Mouse (Mus musculus): Measurements from ENCODE around the gene Focad. TPM values are rescaled to one million over a fixed set of nuclear protein-coding genes. Genes with fewer than 3 reads are reported as not detected.

Gene Focad
- total RNA-seq, 2 experiments from 2014 or later, result 25.8 to 26.3 TPM

DNA sequence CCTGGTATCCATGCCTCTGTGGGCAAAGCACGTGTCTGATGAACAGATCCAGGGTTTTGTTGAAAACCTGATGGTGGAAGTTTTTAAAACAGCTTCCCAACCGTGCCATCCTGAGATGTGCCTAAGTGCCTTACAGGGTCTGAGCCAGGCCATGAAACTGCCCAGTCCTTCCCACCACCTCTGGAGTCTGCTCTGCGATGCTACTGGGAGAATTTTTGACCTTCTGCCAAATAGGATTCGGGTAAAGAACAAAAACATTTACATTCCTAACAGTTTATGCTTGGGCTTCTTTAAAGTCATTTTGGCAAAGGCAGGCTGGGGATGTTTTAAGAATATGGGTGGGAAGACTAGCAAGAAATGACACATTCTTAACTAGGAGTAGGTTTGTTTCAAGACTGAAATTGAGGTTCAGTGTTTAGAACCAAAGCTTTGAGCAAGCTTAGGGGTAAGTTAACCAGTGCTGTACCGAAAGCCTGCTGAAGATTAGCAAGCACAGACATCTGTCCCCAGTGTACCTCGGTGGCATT lies 302.6 kb downstream of the Focad start:
- DNase-seq, result no peak

DNA sequence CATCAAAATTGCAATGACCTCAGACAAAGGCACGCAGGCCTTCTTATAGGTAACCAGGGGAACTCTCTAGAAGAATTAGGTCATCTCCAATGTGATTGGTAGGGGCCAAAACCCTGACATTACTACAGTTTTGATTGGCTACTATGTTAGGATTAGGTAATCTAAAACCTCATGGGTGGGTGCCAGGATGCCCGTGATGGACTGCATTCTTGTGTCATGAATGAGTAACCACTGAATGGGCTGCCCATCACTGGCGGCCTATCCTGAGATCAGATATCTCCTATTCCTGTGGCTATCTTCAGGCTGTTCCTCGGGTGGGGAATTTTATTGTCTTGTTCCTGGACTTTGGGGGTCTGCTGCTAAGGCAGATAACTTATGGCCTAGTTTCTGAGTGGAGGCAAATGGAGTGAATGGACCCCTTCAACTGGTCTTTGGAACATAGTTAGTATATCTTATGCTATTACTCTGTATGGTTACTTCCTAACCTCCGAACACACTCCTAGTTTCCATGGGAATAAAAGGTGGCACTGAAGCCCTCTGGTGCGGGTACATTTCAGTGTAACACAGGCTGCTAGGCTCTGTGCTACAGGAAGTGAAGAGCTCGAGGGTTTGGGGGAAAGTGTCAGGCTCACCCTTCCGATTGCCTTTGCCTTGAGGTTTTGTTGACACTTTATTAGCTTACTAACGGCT lies 306.0 kb downstream of the Focad start:
- peak in 1 of 2 experiments; percentile 9 for DNase-seq

DNA sequence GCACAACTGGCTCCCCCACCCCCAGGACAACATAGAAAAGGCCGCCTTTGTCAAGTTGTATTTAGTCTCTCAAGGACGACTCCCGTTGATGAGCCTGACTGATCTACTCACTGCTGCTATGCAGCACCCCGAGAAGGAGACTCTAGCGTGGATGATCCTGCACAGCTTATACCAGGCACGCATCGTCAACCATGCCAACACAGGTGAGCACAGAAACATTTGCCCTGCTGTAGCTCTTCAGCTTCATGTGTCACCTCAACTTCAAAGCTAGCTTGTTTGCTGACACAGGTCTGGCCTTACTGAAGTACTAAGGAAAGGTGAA lies 306.5 kb downstream of the Focad start:
- no peak for DNase-seq

DNA sequence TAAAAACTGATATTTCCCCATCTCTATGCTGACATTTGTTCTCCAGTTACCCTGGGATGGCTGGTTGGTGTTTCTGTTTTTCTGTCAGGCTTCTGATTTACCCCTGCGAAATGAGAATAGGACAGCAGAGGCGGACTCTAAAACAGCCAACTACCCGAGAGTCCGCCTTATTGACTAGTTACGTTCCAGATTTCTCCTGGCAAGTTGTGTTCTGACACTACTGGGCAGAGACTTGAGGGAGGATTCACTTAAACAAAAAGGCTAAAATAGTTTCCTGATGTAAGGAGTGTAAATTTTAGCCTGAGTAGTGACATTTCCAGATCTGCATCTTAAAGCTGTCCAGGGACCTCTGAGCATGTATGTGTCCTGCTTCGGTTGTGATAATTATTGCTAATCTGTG lies 308.5 kb downstream of the Focad start:
- DNase-seq, result no peak

DNA sequence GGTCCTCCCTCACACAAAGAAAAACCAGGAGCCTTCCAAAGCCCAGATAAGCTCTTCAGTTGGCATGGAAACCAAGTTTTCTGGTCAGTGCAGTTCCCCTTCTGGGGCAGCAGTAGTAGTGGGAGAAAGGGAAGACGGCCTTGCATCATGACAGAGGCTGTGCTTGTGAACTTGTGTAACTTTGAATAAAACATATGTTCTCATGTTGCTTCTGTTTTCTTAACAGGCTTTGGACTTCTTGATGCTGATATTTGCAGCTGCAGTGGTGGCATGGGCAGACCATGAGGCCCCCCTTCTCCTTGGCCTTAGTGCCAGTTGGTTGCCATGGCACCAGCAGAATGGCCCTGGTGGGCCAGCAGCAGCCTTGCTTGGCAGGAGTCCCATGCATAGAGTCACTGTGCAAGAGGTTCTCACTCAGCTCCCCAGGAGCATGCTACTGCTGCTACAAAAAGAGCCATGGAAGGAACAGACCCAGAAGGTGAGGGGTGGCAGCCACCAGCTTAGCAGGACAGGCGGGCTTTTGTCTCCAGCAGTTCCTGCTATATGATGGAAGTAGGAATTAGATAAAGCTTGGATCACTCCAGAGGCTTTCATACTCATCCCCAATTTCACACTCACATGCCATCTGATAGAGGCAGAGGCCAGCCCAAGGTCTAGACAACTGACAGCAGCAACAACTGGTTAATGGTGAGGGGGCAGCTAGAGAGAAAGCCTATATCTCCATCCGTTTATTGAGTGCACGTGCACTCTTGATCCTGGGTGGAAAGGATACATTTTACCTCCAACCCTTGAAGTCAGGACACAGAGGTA lies 312.7 kb downstream of the Focad start:
- DNase-seq, result peak; percentile 52 to 59

DNA sequence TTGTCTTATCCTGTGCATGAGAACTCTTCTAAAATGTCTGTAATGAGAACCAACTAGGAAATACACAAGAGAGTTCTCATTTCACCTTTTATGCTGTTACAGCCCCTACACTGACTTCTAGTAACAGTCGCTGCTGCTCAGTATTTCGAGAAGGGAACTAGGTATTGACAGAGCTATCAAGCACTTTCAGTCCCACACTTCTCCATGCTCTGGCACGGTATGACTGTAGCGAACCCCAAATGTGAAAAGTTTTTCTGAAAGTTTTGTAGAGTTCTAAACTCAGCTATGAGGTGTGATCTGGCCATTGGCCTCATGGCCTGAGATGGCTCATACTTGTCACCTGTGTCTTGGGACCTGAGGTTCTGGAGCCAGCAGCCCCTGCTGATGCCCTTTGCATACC lies 314.9 kb downstream of the Focad start:
- DNase-seq, result no peak

DNA sequence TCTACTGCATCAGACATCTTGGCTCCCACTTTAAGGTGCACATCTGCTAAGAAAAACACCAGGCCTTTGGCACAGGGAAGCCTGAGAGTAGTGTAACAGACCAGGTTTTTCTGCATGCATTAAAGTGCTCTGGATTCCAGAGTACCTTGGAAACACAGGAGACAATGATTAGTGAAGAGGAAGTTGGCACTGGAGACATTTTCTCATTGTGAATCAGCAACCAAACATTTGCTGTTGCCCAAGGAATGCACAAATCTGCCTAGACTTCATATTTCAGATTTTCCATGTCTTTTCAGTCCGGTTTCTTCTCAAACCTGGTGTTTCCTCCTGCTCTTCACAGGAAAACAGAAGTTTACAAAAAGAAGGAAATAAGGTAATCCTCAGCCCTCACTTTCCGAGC lies 317.9 kb downstream of the Focad start:
- no peak for DNase-seq

DNA sequence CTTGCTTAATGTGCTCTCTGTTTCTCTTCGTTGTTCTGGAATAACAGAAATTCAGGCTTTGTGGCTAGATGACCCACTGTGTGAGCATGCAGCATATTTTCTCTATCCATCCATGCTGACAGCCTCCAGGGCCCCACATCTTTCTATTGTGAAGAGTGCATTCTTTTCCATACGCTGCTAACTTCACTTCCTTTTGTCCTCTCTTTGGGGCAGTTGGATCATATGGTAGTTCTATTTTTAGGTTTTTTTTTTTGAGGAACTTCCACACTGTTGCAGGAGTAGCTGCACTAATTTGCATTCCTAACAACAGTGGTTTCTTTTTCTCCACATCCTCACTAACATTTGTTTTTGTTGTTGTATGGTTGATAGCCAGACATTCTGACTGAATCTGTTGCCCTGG lies 320.6 kb downstream of the Focad start:
- DNase-seq, result no peak

DNA sequence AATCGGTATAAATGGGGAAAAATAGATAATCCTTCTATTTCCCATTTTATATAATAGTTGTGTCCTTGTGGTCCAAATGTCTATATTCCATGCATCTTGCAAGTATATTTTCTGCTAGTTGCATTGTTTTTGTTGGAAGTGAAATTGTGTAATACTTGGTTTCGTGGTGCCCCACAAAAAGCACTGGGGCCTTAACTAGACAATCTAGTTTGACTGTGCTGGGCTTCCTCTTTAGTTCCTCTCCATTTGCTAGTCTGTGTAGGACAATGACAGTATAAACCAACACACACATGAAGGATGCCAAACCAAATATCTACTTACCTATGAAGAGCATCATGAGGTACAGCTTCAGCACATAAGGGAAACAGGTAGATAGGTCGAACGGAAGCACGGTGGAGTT lies 324.9 kb downstream of the Focad start:
- DNase-seq, result no peak

DNA sequence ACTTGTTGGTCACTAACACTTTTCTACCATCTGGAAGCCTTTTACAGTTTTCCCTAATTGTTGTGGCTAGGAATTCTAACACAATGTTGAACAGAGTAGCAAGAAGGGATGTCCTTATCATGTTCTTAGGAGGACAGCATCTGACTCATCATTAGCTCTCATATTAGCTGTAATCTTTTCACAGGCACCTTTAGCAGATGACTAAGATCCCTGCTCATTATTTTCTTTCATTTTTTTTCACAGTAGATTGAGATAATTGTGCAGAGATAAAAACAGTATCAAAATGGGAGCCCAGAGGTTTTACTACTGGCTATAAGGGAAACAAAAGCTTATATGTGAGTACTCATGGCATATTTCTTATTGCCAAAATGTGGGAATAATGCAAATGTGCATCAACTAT lies 330.1 kb downstream of the Focad start:
- DNase-seq, result no peak

DNA sequence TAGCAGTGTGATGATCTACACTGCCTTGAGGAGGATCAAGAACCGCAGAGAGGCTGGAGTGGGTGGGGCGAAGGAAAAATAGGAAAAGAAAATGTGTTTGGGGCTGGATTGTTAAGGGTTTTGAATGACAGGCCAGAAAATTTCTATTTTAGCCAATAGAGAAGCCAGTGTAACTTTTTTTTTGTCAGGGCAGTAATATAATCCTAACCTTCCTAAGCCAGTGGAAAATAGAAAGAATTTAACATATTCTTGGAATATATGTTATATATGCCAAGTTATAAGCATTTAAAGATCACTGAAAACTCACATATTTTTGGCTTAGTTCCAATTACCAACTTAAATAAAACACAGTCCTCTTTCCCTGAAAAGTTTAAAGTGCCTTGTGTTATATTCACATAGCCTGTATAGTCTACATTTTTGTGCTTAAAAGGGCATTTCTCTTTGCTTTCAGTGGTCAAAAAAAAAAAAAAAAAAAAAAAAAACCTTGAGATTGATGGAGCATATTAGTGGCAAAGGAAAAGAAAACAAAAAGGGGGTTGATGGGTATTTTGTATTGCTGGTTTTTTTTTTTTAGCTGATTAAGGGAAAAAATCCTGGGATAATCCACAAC lies 333.3 kb downstream of the Focad start:
- DNase-seq, result no peak

DNA sequence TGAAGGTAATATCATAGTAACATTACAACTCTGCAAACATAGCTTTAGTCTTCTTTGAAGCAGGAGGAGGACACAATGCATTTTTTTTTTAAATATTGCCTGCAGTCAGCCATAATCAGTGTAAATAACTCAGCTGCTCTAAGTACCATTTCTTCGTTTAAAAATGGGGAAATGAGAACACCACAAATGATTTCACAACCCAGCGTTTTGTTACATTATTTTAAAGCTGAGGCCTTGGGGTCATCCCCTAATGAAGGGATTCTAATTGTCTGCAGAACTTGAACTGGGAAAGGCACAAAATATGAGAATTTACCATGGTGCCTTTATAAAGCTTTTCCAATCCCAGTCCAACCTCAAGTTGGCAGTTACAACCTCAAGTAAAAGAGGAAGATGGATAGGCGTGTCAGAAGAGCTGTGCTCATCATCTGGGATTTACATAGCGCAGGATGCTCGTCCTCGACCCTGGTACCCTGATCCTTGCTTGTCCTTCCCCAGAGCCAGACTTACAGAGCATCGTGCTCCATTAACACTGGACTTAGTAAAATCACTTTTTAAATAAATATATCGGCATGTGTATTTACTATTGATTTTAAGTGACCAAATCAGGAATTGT lies 338.1 kb downstream of the Focad start:
- DNase-seq, result no peak

DNA sequence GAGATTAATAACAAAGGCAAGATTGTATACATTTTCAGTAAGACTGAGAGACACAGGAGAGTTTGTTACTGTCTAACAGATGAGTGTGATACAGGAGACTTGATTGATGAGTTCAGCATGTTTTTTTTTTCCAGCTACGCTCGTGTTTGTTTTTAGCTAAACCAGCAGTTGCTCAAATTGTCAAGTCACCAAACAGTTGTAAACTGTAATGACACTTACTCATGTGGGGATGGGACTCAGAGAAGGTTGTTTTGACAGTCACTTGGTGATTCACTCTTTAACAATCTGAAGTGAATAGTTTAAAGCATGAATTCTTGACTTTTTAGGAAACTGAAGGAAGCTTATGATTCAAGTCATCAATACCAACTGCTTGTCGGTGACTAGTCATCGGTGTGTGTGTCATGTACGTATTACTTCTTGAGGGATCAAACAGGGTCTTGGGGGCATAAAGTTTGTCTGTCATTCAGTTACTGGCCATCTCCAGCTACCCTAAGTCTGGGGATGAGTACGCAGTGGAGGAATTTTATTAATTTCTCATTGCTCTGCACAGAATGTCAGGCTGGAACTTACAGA lies 342.2 kb downstream of the Focad start:
- DNase-seq, result no peak

DNA sequence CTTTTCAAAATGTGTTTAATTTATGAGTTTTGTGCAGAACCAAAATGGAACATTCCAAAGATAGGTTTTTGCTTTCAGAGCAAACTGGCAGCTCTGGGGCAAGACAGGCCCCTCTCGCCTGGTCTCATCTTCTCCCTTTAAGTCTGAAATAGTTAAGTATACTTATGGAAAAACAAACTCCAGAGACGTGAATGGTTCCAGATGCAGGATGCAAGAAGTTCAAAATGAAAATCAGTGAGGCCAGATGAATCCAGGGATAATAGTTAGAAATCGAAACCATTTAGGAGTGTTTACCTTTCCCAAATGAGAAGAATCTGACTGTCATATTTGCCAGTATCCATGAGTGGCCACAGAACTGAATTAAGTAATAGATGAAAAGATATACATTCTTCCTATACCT lies 342.7 kb downstream of the Focad start:
- DNase-seq, result no peak

DNA sequence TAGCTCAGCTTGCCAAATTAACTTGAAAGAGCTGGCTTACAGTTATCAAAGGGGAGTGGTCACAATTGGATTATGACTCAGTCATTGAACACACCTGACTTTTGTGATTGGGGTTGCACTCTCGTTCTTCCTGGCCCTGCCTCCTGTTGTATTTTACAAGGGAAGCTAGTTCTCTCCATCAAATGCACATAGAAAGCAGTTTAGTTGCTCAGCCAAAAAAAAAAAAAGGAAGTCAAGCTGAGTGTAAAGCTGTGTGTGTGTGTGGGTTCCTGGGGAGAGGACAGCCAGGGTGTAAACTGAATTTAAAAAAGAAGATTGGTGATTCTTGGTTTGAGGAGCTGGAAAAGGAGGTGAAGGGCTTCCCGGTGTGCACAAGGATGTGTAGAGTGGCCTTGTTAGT lies 343.5 kb downstream of the Focad start:
- no peak for DNase-seq

DNA sequence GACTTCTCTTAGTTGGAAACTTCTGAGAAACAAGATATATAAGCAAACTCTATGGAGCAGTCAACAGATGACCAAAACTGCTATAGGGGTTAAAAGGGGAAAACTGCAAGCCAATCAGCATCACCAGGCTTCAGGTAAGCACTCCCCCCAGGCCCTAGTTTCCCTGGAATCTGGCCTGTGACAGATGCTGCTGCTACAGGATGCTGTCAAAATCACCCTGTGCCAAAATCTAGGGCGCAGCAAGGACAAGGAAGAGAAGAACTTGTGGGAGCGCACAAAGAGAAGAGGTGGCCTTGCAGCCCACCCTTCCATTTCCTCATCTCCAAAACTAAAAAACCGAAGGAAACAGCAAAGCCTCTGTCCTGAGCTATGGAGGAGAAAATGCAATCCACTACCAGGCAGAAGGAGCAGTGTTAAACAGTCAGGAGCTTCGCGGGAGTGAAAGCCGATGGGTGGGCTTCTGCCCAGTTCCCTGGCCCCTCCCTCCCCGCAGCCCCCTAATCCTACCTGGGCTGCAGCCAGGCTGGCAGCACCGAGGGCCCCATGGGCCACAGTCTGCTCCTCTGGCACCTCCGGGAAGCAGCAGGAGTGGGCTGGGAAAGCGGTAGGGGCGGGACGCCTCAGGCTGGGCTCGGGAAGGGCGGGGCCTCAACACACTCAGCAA lies 344.0 kb downstream of the Focad start, which contains the start of gene Hacd4:
Gene Hacd4 (minus strand): TSS at position 603 of the 664 bp plus-strand sequence.
- DNase-seq, result peak; percentile 73 to 86

DNA sequence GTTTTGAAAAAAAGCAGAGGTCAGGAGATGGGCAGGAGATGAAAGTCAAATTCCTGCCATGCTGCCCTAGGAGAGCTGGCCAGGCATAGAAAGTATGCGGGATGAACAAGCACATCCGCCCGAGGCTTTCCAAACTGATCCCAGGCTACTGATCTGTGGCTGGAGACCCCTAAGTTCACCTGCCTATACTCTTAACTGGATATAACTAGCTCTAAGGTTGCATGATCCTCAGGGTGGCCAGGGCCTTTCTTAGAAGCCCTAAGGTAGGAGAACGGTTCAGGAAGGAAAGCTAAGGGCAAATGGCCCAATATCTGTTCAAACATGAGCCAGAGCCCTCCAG lies 344.5 kb downstream of the Focad start:
- no peak for DNase-seq

DNA sequence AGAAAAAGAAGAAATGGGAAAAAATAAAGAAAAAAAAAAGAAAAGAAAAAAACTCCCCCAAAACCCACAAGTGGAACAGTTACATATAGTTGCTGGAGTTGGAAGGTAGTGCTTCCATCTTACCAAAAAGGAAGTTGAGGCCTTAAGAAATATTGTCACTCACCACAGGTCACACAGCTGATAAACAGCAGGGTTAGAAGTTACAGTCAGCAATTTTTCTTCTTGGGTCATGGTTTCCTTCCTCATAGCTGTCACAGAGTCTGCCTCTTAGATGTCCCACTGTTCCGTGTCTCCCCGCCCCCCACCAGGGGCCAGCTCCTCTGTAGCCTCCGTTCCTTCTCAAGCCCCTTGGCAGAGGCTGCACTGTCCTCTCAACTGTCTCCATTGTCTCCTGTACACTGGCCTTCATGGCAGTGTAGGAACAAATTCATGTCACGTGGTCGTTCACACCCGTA lies 345.3 kb downstream of the Focad start:
- peak in 1 of 2 experiments; percentile 14 for DNase-seq

DNA sequence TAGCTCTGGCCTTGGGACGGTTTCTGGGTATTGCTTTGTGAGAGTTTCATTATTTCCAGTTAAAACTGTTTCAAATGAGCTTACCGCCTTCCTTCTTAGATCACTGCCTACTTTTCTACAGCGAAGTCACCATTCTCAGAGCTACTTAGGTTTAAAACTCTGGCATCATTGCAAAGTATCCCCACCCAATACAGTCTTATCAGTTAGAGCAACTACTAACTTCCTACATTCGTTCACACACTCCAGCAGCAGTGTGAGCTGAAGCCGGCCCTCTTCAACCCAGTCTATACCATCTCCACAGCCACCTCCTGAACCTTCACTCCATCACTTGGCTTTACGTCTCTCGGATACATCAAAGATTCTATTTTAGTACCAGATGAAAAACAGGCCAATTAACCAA lies 346.4 kb downstream of the Focad start:
- no peak for DNase-seq

DNA sequence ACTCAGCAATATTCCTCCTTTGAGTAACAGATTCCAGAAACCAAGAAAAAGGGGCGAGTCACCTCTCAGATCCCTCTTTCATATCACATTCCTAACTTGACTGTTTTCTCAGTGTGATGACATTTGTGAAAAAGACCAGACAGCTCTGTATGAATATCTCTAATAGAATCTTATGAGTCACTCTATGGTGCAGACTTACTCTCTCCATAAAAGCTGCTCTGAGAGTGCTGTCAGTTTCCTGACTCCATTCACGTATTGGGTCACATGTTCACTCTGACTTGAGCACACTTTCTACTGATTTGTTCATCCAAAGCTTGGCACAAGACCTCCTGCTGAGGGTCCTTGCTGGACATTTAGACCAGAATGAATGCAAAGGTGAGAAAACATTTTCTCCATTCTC lies 354.5 kb downstream of the Focad start:
- DNase-seq, result no peak

DNA sequence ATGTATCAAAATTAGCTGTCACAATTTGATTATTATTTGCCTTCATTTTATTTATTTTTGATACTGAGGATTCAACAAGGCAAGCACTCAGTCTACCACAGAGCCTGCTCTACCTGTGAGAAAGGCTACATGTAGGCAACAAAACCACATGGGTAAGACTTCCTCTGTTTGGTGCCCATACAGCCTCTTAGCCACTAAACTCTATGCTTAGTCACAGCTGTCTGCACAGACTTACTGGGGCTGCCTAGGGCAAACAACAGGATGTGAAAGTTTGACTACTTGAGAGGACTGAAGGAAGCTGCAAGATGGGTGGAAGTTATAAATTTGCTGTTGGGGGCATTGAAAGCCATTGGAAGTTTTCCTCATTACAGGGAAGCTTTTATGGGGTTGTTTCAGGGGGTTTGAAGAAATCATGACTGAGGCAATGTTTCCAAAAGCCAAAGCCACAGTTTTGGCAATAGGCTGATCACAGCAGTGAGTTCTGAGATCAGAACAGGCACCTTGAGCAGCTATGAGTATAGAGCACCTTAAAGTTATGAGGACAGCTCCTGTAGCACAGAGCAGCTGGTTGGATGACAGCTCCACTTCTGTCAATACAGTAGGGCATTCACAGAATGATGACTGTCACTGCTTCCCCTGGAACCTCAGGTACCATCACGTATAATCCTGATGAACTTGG lies 355.8 kb downstream of the Focad start:
- DNase-seq, result no peak

All from adrenal gland, postnatal 36 days (tissue).